Mouse (Mus musculus) ES-E14 (cell line): ENCODE results near the gene Ccdc151.

ENCODE experiments used
- CHD2 ChIP-seq: IDR thresholded peaks from 2 replicates; pipeline ENCODE4 v1.6.1; 2014; ENCODE audit warnings: mild to moderate bottlenecking, low read depth, low read length, inconsistent platforms
- HCFC1 ChIP-seq: IDR thresholded peaks from 2 replicates; pipeline ENCODE4 v1.6.1; 2012; ENCODE audit warnings: low read length, inconsistent platforms, borderline replicate concordance; ENCODE audit not compliant: insufficient read depth
- MAFK ChIP-seq: IDR thresholded peaks from 2 replicates; pipeline ENCODE4 v1.6.1; 2014; ENCODE audit warnings: mild to moderate bottlenecking, low read depth, low read length, inconsistent platforms; ENCODE audit not compliant: insufficient read depth

DNA sequence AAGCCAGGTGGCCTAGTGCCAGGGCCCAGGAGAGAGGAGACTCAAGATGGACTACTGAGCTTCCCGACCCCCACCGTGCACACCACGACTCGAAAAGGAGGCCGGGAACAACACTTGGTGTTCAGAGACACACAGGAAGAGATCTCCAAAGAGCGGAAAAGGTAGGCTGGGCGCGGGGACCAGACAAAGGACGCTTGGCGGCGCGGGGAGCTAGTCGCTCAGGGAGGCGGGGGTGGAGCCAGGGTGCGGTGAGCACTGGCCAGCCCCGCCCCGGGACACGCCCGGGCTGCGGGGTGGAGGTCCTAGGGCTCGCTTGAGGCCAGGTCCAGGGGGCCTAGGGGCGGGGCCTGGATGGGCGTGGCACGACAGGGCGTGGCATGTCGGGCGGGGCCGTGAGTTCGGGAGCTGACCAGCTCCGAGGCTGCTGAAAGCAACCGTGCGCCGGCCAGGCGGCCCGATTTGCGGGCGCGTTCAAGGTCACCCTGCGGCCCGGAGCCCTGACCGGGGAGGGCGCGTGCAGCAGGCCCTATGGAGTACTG, 48.0 kb upstream of the Ccdc151 start:
- no peak for TF ChIP-seq CHD2
- TF ChIP-seq HCFC1 = no peak
- no peak for TF ChIP-seq MAFK
